Mouse (Mus musculus): ENCODE results near the gene Tshz2. TPM values are rescaled to one million over a fixed set of nuclear protein-coding genes. Genes with fewer than 3 reads are reported as not detected.

Gene Tshz2
- polyA plus RNA-seq, 1 experiment = not detected

GRCm38 (mm10) chr2:169792706-169793105, 159.9 kb downstream of the Tshz2 start:
- TF ChIP-seq GATA1 (IDR thresholded peaks at IDR 0.05; ENCODE audit: low read length) = no peak

GRCm38 (mm10) chr2:169802241-169802640, 169.4 kb downstream of the Tshz2 start:
- no peak for TF ChIP-seq GATA1 (IDR thresholded peaks at IDR 0.05; ENCODE audit: low read length)

- TF ChIP-seq GATA1 (IDR thresholded peaks at IDR 0.05; ENCODE audit: low read length) = no peak
Measured at GRCm38 (mm10) chr2:169804380-169804779, 171.6 kb downstream of the Tshz2 start.

GRCm38 (mm10) chr2:169805545-169805944, 172.7 kb downstream of the Tshz2 start:
- TF ChIP-seq GATA1 (IDR thresholded peaks at IDR 0.05; ENCODE audit: low read length) = no peak

- no peak for TF ChIP-seq GATA1 (IDR thresholded peaks at IDR 0.05; ENCODE audit: low read length)
Measured at GRCm38 (mm10) chr2:169811589-169811988, 178.8 kb downstream of the Tshz2 start.

GRCm38 (mm10) chr2:169812055-169812454, 179.2 kb downstream of the Tshz2 start:
- TF ChIP-seq GATA1 (IDR thresholded peaks at IDR 0.05; ENCODE audit: low read length) = no peak

GRCm38 (mm10) chr2:169812940-169813339, 180.1 kb downstream of the Tshz2 start:
- TF ChIP-seq GATA1 (IDR thresholded peaks at IDR 0.05; ENCODE audit: low read length) = no peak

GRCm38 (mm10) chr2:169814351-169814750, 181.5 kb downstream of the Tshz2 start:
- TF ChIP-seq GATA1 (IDR thresholded peaks at IDR 0.05; ENCODE audit: low read length) = no peak

- TF ChIP-seq GATA1 (IDR thresholded peaks at IDR 0.05; ENCODE audit: low read length) = no peak
Measured at GRCm38 (mm10) chr2:169814757-169815156, 181.9 kb downstream of the Tshz2 start.

- TF ChIP-seq GATA1 (IDR thresholded peaks at IDR 0.05; ENCODE audit: low read length) = no peak
Measured at GRCm38 (mm10) chr2:169821021-169821441, 188.2 kb downstream of the Tshz2 start.

GRCm38 (mm10) chr2:169825908-169826307, 193.1 kb downstream of the Tshz2 start:
- TF ChIP-seq GATA1 (IDR thresholded peaks at IDR 0.05; ENCODE audit: low read length) = no peak

- TF ChIP-seq GATA1 (IDR thresholded peaks at IDR 0.05; ENCODE audit: low read length) = no peak
Measured at GRCm38 (mm10) chr2:169826316-169826715, 193.5 kb downstream of the Tshz2 start.

GRCm38 (mm10) chr2:169826833-169827232, 194.0 kb downstream of the Tshz2 start:
- no peak for TF ChIP-seq GATA1 (IDR thresholded peaks at IDR 0.05; ENCODE audit: low read length)

- no peak for TF ChIP-seq GATA1 (IDR thresholded peaks at IDR 0.05; ENCODE audit: low read length)
Measured at GRCm38 (mm10) chr2:169832184-169832583, 199.4 kb downstream of the Tshz2 start.

GRCm38 (mm10) chr2:169833638-169834037, 200.8 kb downstream of the Tshz2 start:
- no peak for TF ChIP-seq GATA1 (IDR thresholded peaks at IDR 0.05; ENCODE audit: low read length)

- TF ChIP-seq GATA1 (IDR thresholded peaks at IDR 0.05; ENCODE audit: low read length) = no peak
Measured at GRCm38 (mm10) chr2:169834602-169835001, 201.8 kb downstream of the Tshz2 start.

- no peak for TF ChIP-seq GATA1 (IDR thresholded peaks at IDR 0.05; ENCODE audit: low read length)
Measured at GRCm38 (mm10) chr2:169837031-169837605, 204.3 kb downstream of the Tshz2 start.

GRCm38 (mm10) chr2:169838521-169838920, 205.7 kb downstream of the Tshz2 start:
- TF ChIP-seq GATA1 (IDR thresholded peaks at IDR 0.05; ENCODE audit: low read length) = no peak
